Mouse (Mus musculus): ENCODE results near the gene Sorcs1. TPM values are rescaled to one million over a fixed set of nuclear protein-coding genes. Genes with fewer than 3 reads are reported as not detected.

Gene Sorcs1
- polyA plus RNA-seq, 1 experiment from 2014 or later, result 10.2 TPM

- Histone ChIP-seq H3K27ac (no peak overlapping the region), H3K4me2 (replicated peaks) (no peak overlapping the region), H3K4me3 (no peak overlapping the region), H3K36me3 (no peaks in the 10 kb centered on the region), H3K9ac (no peak overlapping the region), H3K27me3 (replicated peaks) (no peaks in the 10 kb centered on the region), H3K9me3 (no peaks in the 10 kb centered on the region), H3K4me1 (no peaks in the 10 kb centered on the region)
- 89% methylated on average over 5 of the region's 5 CpGs for WGBS
- no peak for ATAC-seq (ENCODE audit: low FRiP score, low read depth)
Observed at GRCm38 (mm10) chr19:50394101-50394500, 284.3 kb downstream of the Sorcs1 start.

GRCm38 (mm10) chr19:50389925-50390552, 288.4 kb downstream of the Sorcs1 start:
- Histone ChIP-seq H3K9me3 (peaks cover 3% of the 10 kb centered on the region), H3K4me3 (no peak overlapping the region), H3K27ac (no peak overlapping the region), H3K4me1 (no peaks in the 10 kb centered on the region), H3K36me3 (no peaks in the 10 kb centered on the region), H3K27me3 (replicated peaks) (no peaks in the 10 kb centered on the region), H3K9ac (no peak overlapping the region), H3K4me2 (replicated peaks) (no peak overlapping the region)
- WGBS, result 76% methylated on average over 9 of the region's 9 CpGs
- ATAC-seq (ENCODE audit: low FRiP score, low read depth), result no peak

- ATAC-seq (ENCODE audit: low FRiP score, low read depth), result peak; percentile 75; the same call in 1 of the 2 replicates
- Histone ChIP-seq H3K4me1 (no peaks in the 10 kb centered on the region), H3K9ac (no peak overlapping the region), H3K4me3 (no peak overlapping the region), H3K36me3 (no peaks in the 10 kb centered on the region), H3K4me2 (replicated peaks) (no peak overlapping the region), H3K27ac (no peak overlapping the region), H3K27me3 (replicated peaks) (no peaks in the 10 kb centered on the region), H3K9me3 (no peaks in the 10 kb centered on the region)
- 58% methylated on average over 5 of the region's 5 CpGs for WGBS
Observed at GRCm38 (mm10) chr19:50378901-50379300, 299.5 kb downstream of the Sorcs1 start.

DNA sequence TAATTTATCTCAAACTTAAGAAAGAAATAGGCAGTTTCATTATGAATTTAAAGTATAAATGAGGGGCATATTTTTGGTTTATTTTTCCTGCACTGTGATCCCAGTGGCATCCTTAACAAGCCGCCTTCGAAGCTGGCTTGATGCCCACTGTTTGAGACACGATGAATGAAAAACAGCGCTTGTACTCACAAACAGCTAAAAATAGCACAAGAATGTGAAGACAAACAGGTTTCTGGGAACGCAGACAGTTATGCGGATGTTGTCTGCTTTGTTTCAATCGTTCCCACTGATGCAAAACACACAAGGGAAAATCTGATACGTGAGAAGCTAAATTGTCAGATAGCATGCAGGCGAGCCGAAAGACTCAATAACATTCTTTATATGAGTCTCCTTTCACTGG, 303.7 kb downstream of the Sorcs1 start:
- H3K9me3 ChIP-seq, result no peaks in the 10 kb centered on the region
- H3K9ac ChIP-seq, result no peak overlapping the region
- H3K4me1 ChIP-seq, result no peaks in the 10 kb centered on the region
- 81% methylated on average over 10 of the region's 10 CpGs for WGBS
- no peak overlapping the region for H3K4me3 ChIP-seq
- no peaks in the 10 kb centered on the region for H3K36me3 ChIP-seq
- no peaks in the 10 kb centered on the region for H3K27me3 ChIP-seq (replicated peaks)
- no peak overlapping the region for H3K4me2 ChIP-seq (replicated peaks)
- H3K27ac ChIP-seq, result no peak overlapping the region
- ATAC-seq (ENCODE audit: low FRiP score, low read depth), result no peak

DNA sequence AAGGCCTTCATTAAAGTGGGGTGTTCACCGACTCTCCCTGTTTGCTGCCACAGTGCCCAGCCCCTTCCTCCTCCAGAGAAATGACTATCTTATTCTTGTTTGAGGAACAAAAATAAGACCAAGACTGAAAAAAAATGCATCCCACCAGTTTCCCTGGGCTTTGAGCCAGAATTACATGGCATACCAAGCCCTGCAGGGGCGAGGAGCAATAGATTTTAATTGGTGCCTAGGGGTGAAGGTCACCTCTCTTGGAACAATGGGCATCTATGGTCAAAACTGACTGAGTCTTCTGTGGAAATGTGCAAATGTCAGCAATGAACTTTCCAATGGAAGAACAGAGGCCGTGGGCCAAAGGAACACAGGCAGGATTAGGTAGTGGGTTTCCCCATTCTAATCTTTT, 312.0 kb downstream of the Sorcs1 start:
- H3K27me3 ChIP-seq (replicated peaks), result no peaks in the 10 kb centered on the region
- no peak overlapping the region for H3K4me2 ChIP-seq (replicated peaks)
- no peak for ATAC-seq (ENCODE audit: low FRiP score, low read depth)
- H3K36me3 ChIP-seq, result no peaks in the 10 kb centered on the region
- no peak overlapping the region for H3K9ac ChIP-seq
- no peaks in the 10 kb centered on the region for H3K9me3 ChIP-seq
- H3K4me3 ChIP-seq, result no peak overlapping the region
- 63% methylated on average over 3 of the region's 3 CpGs for WGBS
- H3K27ac ChIP-seq, result no peak overlapping the region
- H3K4me1 ChIP-seq, result no peaks in the 10 kb centered on the region

DNA sequence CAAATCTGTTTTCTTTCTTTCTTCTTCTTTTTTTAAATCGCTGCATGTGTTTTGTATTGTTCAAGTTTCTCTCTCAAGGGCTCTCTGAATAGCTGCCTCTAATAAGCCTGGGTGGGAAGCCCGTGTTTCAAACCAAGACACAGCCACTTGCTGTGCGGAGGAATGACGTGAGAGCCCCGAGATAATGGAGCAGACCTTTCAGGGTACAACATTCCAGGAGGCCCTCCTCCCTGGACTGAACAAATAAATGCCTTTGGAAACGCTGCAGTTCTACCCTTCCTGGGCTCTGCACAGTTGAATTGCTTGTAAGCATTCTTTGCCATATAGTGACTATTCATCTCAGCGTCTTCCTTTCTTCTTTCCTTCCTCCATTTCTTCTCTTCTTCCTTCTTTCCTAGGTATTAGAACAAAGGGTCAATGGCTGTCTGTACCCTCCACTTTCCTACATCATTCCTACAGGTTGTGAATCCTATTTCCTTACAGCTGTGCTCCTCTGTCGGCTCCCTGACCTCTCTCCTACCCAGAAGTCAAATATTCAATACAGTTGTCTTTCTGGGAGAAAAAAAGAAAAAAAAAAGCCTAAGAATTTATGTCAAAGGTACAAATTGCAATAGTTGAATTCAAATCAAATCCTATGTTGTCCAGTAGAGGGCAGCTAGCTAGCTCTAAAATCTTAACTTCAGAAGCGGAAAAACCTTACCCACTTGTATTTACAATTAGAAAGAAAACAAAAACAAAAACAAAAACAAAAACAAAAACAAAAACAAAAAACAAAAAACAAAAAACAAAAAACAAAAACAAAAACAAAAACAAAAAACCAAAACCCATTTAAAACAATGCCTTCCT, 315.6 kb downstream of the Sorcs1 start:
- H3K9ac ChIP-seq, result no peak overlapping the region
- H3K4me2 ChIP-seq (replicated peaks), result peak overlapping the region; percentile 22; the same call in 1 of the 2 replicates
- no peaks in the 10 kb centered on the region for H3K36me3 ChIP-seq
- H3K27ac ChIP-seq, result no peak overlapping the region
- no peaks in the 10 kb centered on the region for H3K27me3 ChIP-seq (replicated peaks)
- no peak overlapping the region for H3K4me3 ChIP-seq
- WGBS, result 20% methylated on average over 9 of the region's 9 CpGs
- H3K4me1 ChIP-seq, result no peaks in the 10 kb centered on the region
- peak; percentile 61 for ATAC-seq (ENCODE audit: low FRiP score, low read depth)
- no peaks in the 10 kb centered on the region for H3K9me3 ChIP-seq

GRCm38 (mm10) chr19:50358561-50358960, 319.9 kb downstream of the Sorcs1 start:
- Histone ChIP-seq H3K9me3 (no peaks in the 10 kb centered on the region), H3K9ac (no peak overlapping the region), H3K27ac (no peak overlapping the region), H3K27me3 (replicated peaks) (no peaks in the 10 kb centered on the region), H3K4me2 (replicated peaks) (no peak overlapping the region), H3K4me3 (no peak overlapping the region), H3K4me1 (no peaks in the 10 kb centered on the region), H3K36me3 (no peaks in the 10 kb centered on the region)
- ATAC-seq (ENCODE audit: low FRiP score, low read depth), result no peak
- WGBS, result 11% methylated on average over 2 of the region's 2 CpGs

DNA sequence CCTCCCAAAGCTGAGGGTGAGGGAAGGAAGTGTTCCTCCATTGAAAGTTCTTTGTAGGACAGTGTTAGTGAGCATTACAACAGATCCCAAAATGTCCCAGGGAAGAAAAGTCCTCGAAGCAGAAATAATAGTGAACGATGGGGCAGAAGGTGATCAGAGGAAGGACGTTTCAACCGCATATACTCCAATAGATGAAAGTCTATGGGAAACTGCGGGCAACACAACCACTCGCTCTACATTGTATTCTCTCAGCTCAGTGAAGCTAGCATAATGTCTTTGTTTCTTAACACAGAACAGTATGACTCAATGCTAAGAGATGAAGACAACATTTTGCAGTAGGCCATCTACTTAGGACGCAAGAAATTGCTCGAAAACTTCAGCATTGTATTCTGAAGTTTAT, 339.2 kb downstream of the Sorcs1 start:
- no peak for ATAC-seq (ENCODE audit: low FRiP score, low read depth)
- Histone ChIP-seq H3K36me3 (no peaks in the 10 kb centered on the region), H3K9me3 (no peaks in the 10 kb centered on the region), H3K27me3 (replicated peaks) (no peaks in the 10 kb centered on the region), H3K4me3 (no peak overlapping the region), H3K4me2 (replicated peaks) (no peak overlapping the region), H3K9ac (no peak overlapping the region), H3K4me1 (no peaks in the 10 kb centered on the region), H3K27ac (no peak overlapping the region)
- WGBS, result 88% methylated on average over 8 of the region's 8 CpGs

DNA sequence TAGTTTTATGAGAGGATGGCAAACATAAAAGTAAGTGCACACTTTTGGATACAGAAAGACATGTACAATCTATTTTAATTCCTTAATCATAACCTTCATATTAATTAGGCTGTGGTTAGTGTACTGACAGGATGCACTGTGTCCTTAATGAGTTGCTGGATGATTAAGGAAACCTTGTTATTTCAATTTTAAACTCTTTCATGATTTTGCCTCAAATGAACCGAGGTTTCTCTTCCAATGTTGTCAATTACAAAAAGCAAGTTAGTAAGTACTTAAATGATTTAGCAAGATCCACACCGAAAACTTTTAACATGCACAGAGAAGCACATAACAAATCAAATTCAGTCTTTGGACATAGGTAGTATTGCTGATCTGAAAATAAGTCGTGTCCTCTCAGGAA, 341.7 kb downstream of the Sorcs1 start:
- Histone ChIP-seq H3K4me3 (no peak overlapping the region), H3K27me3 (replicated peaks) (no peaks in the 10 kb centered on the region), H3K9ac (no peak overlapping the region), H3K4me2 (replicated peaks) (no peak overlapping the region), H3K9me3 (no peaks in the 10 kb centered on the region), H3K36me3 (no peaks in the 10 kb centered on the region), H3K4me1 (no peaks in the 10 kb centered on the region), H3K27ac (no peak overlapping the region)
- no peak for ATAC-seq (ENCODE audit: low FRiP score, low read depth)
- 90% methylated on average over 3 of the region's 3 CpGs for WGBS

DNA sequence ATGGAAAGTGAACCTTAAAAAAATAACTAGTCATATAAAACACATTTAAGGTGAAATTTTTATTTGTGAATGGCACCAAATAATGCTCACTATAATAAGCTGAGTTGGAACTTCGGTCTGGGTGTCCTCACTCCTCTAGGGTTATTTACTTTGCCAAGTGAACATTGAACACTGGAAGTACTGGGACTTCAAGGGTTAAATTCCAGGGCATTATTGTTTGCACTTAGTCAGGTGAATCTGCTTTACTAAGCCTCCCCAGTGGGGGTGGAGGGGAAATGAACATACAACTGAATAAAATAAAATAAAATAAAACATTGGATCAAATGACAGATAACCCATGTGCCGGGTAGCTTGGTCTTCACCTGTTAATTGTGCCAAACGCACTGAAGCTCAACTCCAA, 347.3 kb downstream of the Sorcs1 start:
- no peak overlapping the region for H3K4me2 ChIP-seq (replicated peaks)
- 88% methylated on average over 3 of the region's 3 CpGs for WGBS
- H3K9ac ChIP-seq, result no peak overlapping the region
- no peaks in the 10 kb centered on the region for H3K4me1 ChIP-seq
- H3K27ac ChIP-seq, result no peak overlapping the region
- no peaks in the 10 kb centered on the region for H3K9me3 ChIP-seq
- no peaks in the 10 kb centered on the region for H3K27me3 ChIP-seq (replicated peaks)
- ATAC-seq (ENCODE audit: low FRiP score, low read depth), result no peak
- no peaks in the 10 kb centered on the region for H3K36me3 ChIP-seq
- no peak overlapping the region for H3K4me3 ChIP-seq

- WGBS, result 85% methylated on average over 8 of the region's 8 CpGs
- Histone ChIP-seq H3K27ac (no peak overlapping the region), H3K9ac (no peak overlapping the region), H3K4me2 (replicated peaks) (no peak overlapping the region), H3K27me3 (replicated peaks) (no peaks in the 10 kb centered on the region), H3K4me1 (no peaks in the 10 kb centered on the region), H3K36me3 (no peaks in the 10 kb centered on the region), H3K9me3 (no peaks in the 10 kb centered on the region), H3K4me3 (no peak overlapping the region)
- no peak for ATAC-seq (ENCODE audit: low FRiP score, low read depth)
Observed at GRCm38 (mm10) chr19:50327804-50328203, 350.6 kb downstream of the Sorcs1 start.

DNA sequence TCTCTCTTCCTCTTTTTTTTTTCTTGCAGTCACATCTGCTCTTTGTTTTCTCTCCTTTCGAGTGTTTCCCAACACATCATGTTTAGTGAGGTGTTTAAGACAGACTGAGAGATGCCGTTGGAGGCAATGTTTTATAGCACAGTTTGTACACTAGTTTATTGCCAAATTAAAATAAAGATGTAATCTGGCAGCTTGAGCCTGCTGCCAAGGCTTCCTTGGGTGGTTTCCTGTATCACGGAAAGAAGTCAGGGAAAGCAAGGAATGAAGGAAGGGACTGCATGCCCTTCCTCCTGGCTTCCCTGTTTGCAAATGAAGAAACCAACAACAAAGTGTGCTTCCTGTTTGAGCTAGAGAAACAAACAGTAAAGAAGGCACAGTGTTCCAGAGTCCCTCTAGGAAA, 352.3 kb downstream of the Sorcs1 start:
- 72% methylated on average over 3 of the region's 3 CpGs for WGBS
- Histone ChIP-seq H3K4me1 (no peaks in the 10 kb centered on the region), H3K36me3 (no peaks in the 10 kb centered on the region), H3K27me3 (replicated peaks) (no peaks in the 10 kb centered on the region), H3K9me3 (no peaks in the 10 kb centered on the region), H3K27ac (no peak overlapping the region), H3K9ac (no peak overlapping the region), H3K4me3 (no peak overlapping the region), H3K4me2 (replicated peaks) (no peak overlapping the region)
- ATAC-seq (ENCODE audit: low FRiP score, low read depth), result no peak

DNA sequence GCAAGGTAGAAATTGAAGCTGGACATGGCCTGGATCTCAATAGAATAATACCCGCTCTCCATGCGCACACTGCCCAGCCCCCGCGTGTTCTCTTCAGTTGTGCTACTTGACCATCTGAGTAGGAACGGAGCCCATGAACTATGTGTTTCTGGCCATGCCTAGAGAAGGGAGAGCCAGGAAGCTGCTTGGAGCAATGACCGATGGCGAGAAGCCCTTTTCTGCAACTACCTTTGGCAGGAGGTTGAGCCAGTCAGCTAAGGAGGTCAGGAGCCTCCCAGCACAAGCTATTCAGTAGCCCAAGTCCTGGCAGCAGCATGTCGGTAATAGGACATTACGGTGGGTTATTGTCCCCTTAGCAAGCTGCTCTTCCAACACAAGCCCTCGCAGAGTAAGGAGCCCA, 352.8 kb downstream of the Sorcs1 start:
- no peak overlapping the region for H3K9ac ChIP-seq
- no peak overlapping the region for H3K27ac ChIP-seq
- H3K9me3 ChIP-seq, result no peaks in the 10 kb centered on the region
- no peaks in the 10 kb centered on the region for H3K4me1 ChIP-seq
- WGBS, result 90% methylated on average over 10 of the region's 10 CpGs
- H3K36me3 ChIP-seq, result no peaks in the 10 kb centered on the region
- no peak for ATAC-seq (ENCODE audit: low FRiP score, low read depth)
- no peak overlapping the region for H3K4me3 ChIP-seq
- no peak overlapping the region for H3K4me2 ChIP-seq (replicated peaks)
- no peaks in the 10 kb centered on the region for H3K27me3 ChIP-seq (replicated peaks)

Data from neural tube, embryonic 12.5 days (tissue).